Mouse (Mus musculus) liver, embryonic 14.5 days (tissue): ENCODE results near the gene Fam222b. TPM values are rescaled to one million over a fixed set of nuclear protein-coding genes. Genes with fewer than 3 reads are reported as not detected.

ENCODE experiments used
- ATAC-seq: fragments of 200-750 bp; cut with Nextera tagmentation; 2 replicates; pipeline ENCODE4 v1.8.0; 2017; ENCODE audit warnings: moderate number of reproducible peaks, mild to moderate bottlenecking, moderate library complexity; ENCODE audit not compliant: insufficient read depth
- DNase-seq, 3 experiments: peaks; one replicate each; pipeline ENCODE4 v3.0.0-alpha.2; 2012 to 2013; ENCODE audit warnings: low read depth in 3 of 3, low spot score in 3 of 3
- H3K27ac ChIP-seq: fragments of 300-500 bp; sonication (generic); 2 replicates; pipeline ENCODE4 v1.5.1; 2014; ENCODE audit warnings: moderate library complexity, mild to moderate bottlenecking, control low read depth, inconsistent platforms
- H3K27me3 ChIP-seq: fragments of 300-500 bp; sonication (generic); 2 replicates; pipeline ENCODE4 v1.6.1; 2014; ENCODE audit warnings: mild to moderate bottlenecking, low read length, moderate library complexity; ENCODE audit not compliant: control insufficient read depth, insufficient read depth
- H3K36me3 ChIP-seq: fragments of 300-500 bp; sonication (generic); replicated peaks from 2 replicates; pipeline ENCODE4 v1.6.1; 2014; ENCODE audit warnings: low read depth; ENCODE audit not compliant: control insufficient read depth, insufficient read depth
- H3K4me1 ChIP-seq, 2 experiments: fragments of 200-500 bp in 1 of 2; fragments of 300-500 bp in 1 of 2; sonication (generic) in 1 of 2; replicated peaks; 2 replicates each; pipeline ENCODE4 v1.6.1; 2012 to 2014; ENCODE audit warnings: antibody characterized with exemption in 1 of 2, inconsistent platforms in 1 of 2, low read length in 1 of 2; ENCODE audit not compliant: control insufficient read depth in 2 of 2, insufficient read depth in 2 of 2
- H3K4me2 ChIP-seq: fragments of 300-500 bp; sonication (generic); 2 replicates; pipeline ENCODE4 v1.6.1; 2014; ENCODE audit warnings: low read depth, mild to moderate bottlenecking, control low read depth, moderate library complexity
- H3K4me3 ChIP-seq, 2 experiments: fragments of 200-500 bp in 1 of 2; fragments of 300-500 bp in 1 of 2; sonication (generic) in 1 of 2; 2 replicates each; pipeline ENCODE4 v1.5.1; 2012 to 2014; ENCODE audit warnings: low read depth in 2 of 2, low read length in 2 of 2, mild to moderate bottlenecking in 2 of 2, control low read depth in 1 of 2, inconsistent platforms in 1 of 2, moderate library complexity in 1 of 2; ENCODE audit not compliant: insufficient read depth in 1 of 2
- H3K9ac ChIP-seq: fragments of 300-500 bp; sonication (generic); replicated peaks from 2 replicates; pipeline ENCODE4 v1.6.1; 2014; ENCODE audit warnings: mild to moderate bottlenecking, control low read depth, moderate library complexity
- H3K9me3 ChIP-seq: fragments of 300-500 bp; sonication (generic); 2 replicates; pipeline ENCODE4 v1.6.1; 2016; ENCODE audit warnings: low read length, mixed read lengths; ENCODE audit not compliant: control insufficient read depth
- CTCF ChIP-seq: IDR thresholded peaks from 2 replicates; pipeline ENCODE4 v1.5.1; 2016; ENCODE audit warnings: antibody characterized with exemption, low read depth, control low read depth
- EP300 ChIP-seq: IDR thresholded peaks from 2 replicates; pipeline ENCODE4 v1.6.1; 2016; ENCODE audit warnings: antibody characterized with exemption, low read depth
- WGBS: fragments of 180-500 bp; shearing (Covaris S2); extraction: QIAGEN DNeasy Blood & Tissue Kit; methylation state at CpG from one replicate; pipeline ENCODE4 v1.1.7; 2014; ENCODE audit not compliant: insufficient replicate concordance; 5-methylcytosine and 5-hydroxymethylcytosine counted together
- polyA plus RNA-seq, 2 experiments: library from polyadenylated mRNA; depleted of rRNA in 1 of 2; stranded (reverse) in 1 of 2; unstranded in 1 of 2; fragments of >200 nt; fragmentation: Nextera tagmentation in 1 of 2; extraction: Ambion mirVana in 1 of 2; gene quantifications; 2 replicates each; pipeline versions ENCODE4 v1.2.1 to v1.2.3; 2012 to 2014

Gene Fam222b
- polyA plus RNA-seq, 2 experiments: 2.5 to 3.8 TPM

DNA sequence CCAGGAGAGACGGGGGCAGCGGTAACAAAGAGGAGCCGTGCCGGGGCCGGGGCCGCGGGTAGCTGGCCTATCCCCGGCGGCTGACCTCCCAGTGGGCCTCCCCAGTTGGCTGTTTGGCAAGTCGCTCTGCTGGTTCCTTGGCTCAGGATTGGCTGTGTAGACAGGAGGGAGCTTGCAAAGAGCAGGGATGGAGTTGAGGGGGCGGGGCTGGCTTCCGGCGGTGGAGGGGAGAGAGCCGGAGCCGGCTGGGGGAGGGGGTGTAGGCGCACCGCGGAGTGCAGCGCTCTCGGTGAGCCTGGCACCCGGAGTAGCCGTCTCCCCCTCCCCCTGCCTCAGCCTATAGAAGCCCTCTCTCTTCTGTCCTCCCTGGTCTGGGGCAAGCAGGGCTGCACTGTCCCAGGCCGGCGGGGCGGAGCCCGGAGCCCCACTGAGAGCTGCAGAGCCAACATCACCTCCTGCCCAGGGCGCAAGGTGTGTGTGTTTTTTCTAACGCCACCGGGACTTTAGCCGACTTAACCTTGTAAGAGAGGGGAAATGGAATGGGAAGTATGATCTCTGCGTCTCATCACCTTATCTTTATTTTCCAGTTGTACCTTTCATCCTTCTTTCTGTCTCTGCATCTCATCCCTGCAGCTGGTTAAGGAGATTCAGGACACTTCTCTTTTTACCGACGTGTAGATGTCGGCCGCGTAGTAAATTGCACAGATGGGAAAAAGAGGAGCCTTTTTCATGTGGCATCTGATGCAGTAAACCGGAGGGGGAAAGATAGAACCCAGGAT is 21.1 kb downstream of the Fam222b start:
- no peaks in the 10 kb centered on the region for H3K36me3 ChIP-seq
- WGBS: under 1% methylated on average over 35 of the region's 37 CpGs
- ATAC-seq (peak; percentile 98), DNase-seq (peak; percentile 87 to 90 (median 87))
- TF ChIP-seq EP300 (no peak), CTCF (no peak)
- H3K4me1 ChIP-seq: peaks cover 37 to 39% of the 10 kb centered on the region in 2 experiments
- H3K27ac ChIP-seq: peak overlapping the region; percentile 61
- no peaks in the 10 kb centered on the region for H3K9me3 ChIP-seq
- H3K27me3 ChIP-seq: no peaks in the 10 kb centered on the region
- H3K4me2 ChIP-seq: peak overlapping the region; percentile 95
- H3K9ac ChIP-seq: peak overlapping the region; percentile 55
- peak overlapping the region; percentile 67 to 79 for H3K4me3 ChIP-seq

DNA sequence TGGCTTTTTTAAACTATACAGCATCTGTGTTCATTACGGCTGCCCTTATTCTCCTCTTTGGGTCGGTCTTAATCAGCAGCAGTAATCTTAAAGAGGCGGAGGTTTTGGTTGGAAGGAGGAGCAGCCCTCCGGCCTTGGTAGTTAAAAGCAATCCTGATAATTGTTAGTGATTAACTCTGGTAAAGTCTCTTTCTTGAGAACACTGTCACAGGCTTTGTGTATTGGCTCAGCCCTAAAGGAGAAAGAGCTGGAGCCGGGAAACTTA is 21.6 kb downstream of the Fam222b start:
- TF ChIP-seq EP300 (no peak), CTCF (no peak)
- peak overlapping the region; percentile 95 for H3K4me2 ChIP-seq
- no peaks in the 10 kb centered on the region for H3K9me3 ChIP-seq
- no peak for ATAC-seq
- WGBS: 5% methylated on average over 5 of the region's 5 CpGs
- H3K4me3 ChIP-seq: peak overlapping the region; percentile 67 to 79
- DNase-seq: no peak
- H3K9ac ChIP-seq: peak overlapping the region; percentile 55
- no peaks in the 10 kb centered on the region for H3K27me3 ChIP-seq
- H3K36me3 ChIP-seq: no peaks in the 10 kb centered on the region
- peak overlapping the region; percentile 61 for H3K27ac ChIP-seq
- peaks cover 39 to 40% of the 10 kb centered on the region in 2 experiments for H3K4me1 ChIP-seq

DNA sequence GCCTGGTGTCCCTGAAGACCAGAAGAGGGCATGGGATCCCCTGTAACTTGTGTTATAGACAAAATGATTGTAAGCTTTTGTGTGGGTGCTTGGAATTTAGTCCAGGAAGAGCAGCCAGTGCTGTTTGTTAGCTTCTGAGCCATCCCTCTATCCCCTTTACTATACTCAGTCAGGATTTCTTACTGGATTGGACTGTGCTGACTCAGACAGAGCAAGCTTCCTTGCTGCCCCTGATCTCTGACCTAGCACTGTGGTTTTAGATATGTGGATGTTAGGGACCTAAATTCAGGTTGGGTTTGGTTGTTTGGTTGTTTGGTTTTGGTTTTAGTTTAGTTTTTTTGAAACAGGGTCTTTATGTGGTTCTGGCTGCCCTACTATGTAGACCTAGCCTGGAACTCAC is 24.0 kb downstream of the Fam222b start:
- no peaks in the 10 kb centered on the region for H3K36me3 ChIP-seq
- no peak overlapping the region for H3K4me2 ChIP-seq
- H3K9me3 ChIP-seq: no peaks in the 10 kb centered on the region
- TF ChIP-seq EP300: no peak
- TF ChIP-seq CTCF: no peak
- no peak overlapping the region for H3K9ac ChIP-seq
- no peak for DNase-seq
- no peak overlapping the region for H3K4me3 ChIP-seq
- no peak for ATAC-seq
- no peak overlapping the region for H3K27ac ChIP-seq
- peaks cover 43 to 48% of the 10 kb centered on the region in 2 experiments for H3K4me1 ChIP-seq
- no peaks in the 10 kb centered on the region for H3K27me3 ChIP-seq

DNA sequence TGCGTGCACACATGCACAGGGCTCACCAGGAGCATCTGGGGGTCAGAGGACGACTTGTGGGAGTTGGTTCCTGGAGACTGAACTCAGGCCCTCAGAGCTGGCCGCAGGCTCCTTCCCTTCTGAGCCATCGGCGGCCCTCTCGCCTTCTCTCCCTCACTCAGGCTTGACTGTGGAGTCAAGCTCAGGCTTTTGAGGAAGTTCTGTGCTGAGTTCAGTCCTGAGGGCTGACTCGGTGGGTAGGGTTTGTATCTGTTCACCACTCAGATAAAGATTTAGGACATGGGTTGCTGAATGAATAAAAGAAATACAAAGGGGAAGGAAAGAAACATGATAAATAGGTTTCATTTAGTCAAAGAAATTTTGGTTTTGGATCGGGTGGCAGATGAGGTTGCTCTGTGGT is 25.4 kb downstream of the Fam222b start:
- ATAC-seq (no peak), DNase-seq (no peak)
- Histone ChIP-seq H3K4me1 (peaks cover 43 to 45% of the 10 kb centered on the region in 2 experiments), H3K36me3 (no peaks in the 10 kb centered on the region), H3K4me2 (peak overlapping the region; percentile 34), H3K9me3 (no peaks in the 10 kb centered on the region), H3K27ac (peak overlapping the region; percentile 17; the same call in 1 of the 2 replicates), H3K4me3 (no peak overlapping the region), H3K9ac (peak overlapping the region; percentile 40), H3K27me3 (no peaks in the 10 kb centered on the region)
- TF ChIP-seq EP300 (no peak), CTCF (no peak)
- 13% methylated on average over 8 of the region's 8 CpGs for WGBS

DNA sequence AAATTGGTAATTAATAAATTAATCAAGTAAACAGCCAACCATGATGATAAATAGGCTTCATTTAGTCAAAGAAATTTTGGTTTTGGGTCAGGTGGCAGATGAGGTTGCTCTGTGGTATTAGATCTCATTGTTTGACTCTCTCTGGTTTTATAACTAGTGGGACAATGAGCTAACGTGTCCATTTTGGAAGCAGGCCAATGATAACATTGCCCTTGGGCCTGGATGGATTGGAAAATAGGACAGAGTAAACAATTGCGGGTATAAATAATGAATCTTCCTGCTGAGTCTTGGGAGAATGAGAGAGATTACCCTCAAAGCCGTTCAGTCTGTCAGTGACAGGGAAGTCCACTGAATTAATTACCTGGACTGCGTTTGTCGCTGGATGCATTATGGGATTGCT is 26.7 kb downstream of the Fam222b start:
- no peaks in the 10 kb centered on the region for H3K36me3 ChIP-seq
- no peak for TF ChIP-seq EP300
- no peak overlapping the region for H3K4me3 ChIP-seq
- ATAC-seq: no peak
- H3K9ac ChIP-seq: no peak overlapping the region
- H3K4me2 ChIP-seq: no peak overlapping the region
- H3K27ac ChIP-seq: no peak overlapping the region
- H3K27me3 ChIP-seq: no peaks in the 10 kb centered on the region
- H3K4me1 ChIP-seq: peaks cover 50 to 51% of the 10 kb centered on the region in 2 experiments
- no peak for DNase-seq
- WGBS: 68% methylated on average over 5 of the region's 5 CpGs
- no peaks in the 10 kb centered on the region for H3K9me3 ChIP-seq
